Mouse (Mus musculus) spleen, adult 2 months (tissue): ENCODE data around the gene Fem1b.

Source experiments
- CTCF ChIP-seq: fragments of 200-500 bp; IDR thresholded peaks from 2 replicates; pipeline ENCODE4 v1.5.1; 2011; ENCODE audit warnings: mild to moderate bottlenecking, inconsistent platforms; ENCODE audit not compliant: insufficient read depth, insufficient read length, insufficient replicate concordance; ENCODE audit errors: extremely low read depth
- POLR2A ChIP-seq: fragments of 200-500 bp; IDR thresholded peaks from 2 replicates; pipeline ENCODE4 v1.6.1; 2011; ENCODE audit warnings: low read depth, low read length, inconsistent platforms

DNA sequence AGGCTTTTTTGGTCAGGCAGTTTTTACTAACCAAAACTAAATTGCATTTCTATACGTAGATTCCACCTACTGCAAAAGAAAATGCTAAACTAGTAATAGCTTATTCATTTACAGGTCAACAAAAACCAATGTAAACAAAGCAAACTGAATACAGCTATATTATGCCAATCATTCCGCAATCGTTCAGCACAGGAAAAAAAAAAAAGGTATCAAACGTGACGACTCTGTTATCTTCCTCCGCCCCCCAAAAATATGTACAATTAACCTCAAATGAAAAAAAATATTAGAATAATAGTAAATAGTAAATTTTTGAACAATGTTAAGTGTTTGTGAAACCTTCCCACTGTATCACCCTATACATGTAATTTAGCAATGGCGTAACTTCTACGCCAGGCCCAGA, 1.6 kb downstream of the Fem1b start:
- TF ChIP-seq POLR2A (no peak), CTCF (no peak)
